Mouse (Mus musculus) adrenal gland, postnatal 10 days (tissue): Measurements from ENCODE around the gene Gpr68. TPM values are rescaled to one million over a fixed set of nuclear protein-coding genes. Genes with fewer than 3 reads are reported as not detected.

Experiments used
- total RNA-seq, 2 experiments: library from RNA; stranded (reverse); gene quantifications; 2 replicates each; pipeline ENCODE4 v1.2.3; 2021

Gpr68 gene
- total RNA-seq, 2 experiments from 2014 or later: 1.6 to 1.8 TPM

Other genes with a start within 250 kb of the Gpr68 start
- gene Rps6ka5, start 181.2 kb downstream of the Gpr68 start, total RNA-seq: 10 to 100 TPM; 15.1 to 19.0 TPM
- 10 to 100 TPM; 14.8 to 18.1 TPM for gene Dglucy, start 129.1 kb downstream of the Gpr68 start, total RNA-seq
- gene Ccdc88c, start 120.9 kb upstream of the Gpr68 start, total RNA-seq: 10 to 100 TPM in 1 of 2 experiments, 1 to 10 TPM in 1; 9.2 to 16.4 TPM
- 10 to 100 TPM; 53.2 to 59.0 TPM for gene Ppp4r3a, start 175.5 kb upstream of the Gpr68 start, total RNA-seq